In genomic region chrX:155216271-155216670, GRCm38 (mm10) we compare ENCODE assay signal across 8 mouse cellular contexts. TPM values are rescaled to one million over a fixed set of nuclear protein-coding genes. Genes with fewer than 3 reads are reported as not detected.
A peak's percentile ranks its signal among the peaks of the same experiment; 100 is the strongest.
DNase-seq lines count a peak whose midpoint lies in the region; ATAC-seq and TF ChIP-seq lines count a peak whose summit lies in the region.

TSS of gene Sat1 (minus strand) at chrX:155216449.

- 13% methylated on average over 26 of the region's 26 CpGs for WGBS in heart, embryonic 12.5 days
- WGBS in kidney, postnatal 0 days, result 17% methylated on average over 26 of the region's 26 CpGs
- 14% methylated on average over 26 of the region's 26 CpGs for WGBS in liver, embryonic 11.5 days
- WGBS in stomach, embryonic 14.5 days, result 15% methylated on average over 26 of the region's 26 CpGs

- H3ac ChIP-seq in C2C12 (ENCODE audit: control insufficient read depth, insufficient read length, low read depth), result peak within 1 kb of the TSS; percentile 82

- H3K4me3 ChIP-seq in C2C12 (ENCODE audit: insufficient read depth, poor library complexity, severe bottlenecking), result peak within 1 kb of the TSS; percentile 36
- peak within 1 kb of the TSS; percentile 77 for H3K4me3 ChIP-seq in erythroblast, embryonic 14.5 days (replicated peaks)
- H3K4me3 ChIP-seq in heart, embryonic 12.5 days, result peak within 1 kb of the TSS; percentile 66
- peak within 1 kb of the TSS; percentile 54 for H3K4me3 ChIP-seq in kidney, postnatal 0 days (replicated peaks; ENCODE audit: low read depth, low read length)
- H3K4me3 ChIP-seq in liver, embryonic 11.5 days (ENCODE audit: low read depth, low read length), result peak within 1 kb of the TSS; percentile 62
- peak within 1 kb of the TSS; percentile 42 for H3K4me3 ChIP-seq in stomach, embryonic 14.5 days (ENCODE audit: low read depth, low read length)

- H3K79me3 ChIP-seq in C2C12 (ENCODE audit: low read depth), result peaks cover 8% of the 10 kb centered on the region

- no peaks in the 10 kb centered on the region for H3K27me3 ChIP-seq in C2C12 (ENCODE audit: control insufficient read depth, insufficient read depth, insufficient read length)
- no peaks in the 10 kb centered on the region for H3K27me3 ChIP-seq in erythroblast, embryonic 14.5 days (ENCODE audit: control insufficient read depth)
- H3K27me3 ChIP-seq in heart, embryonic 12.5 days (replicated peaks), result no peaks in the 10 kb centered on the region
- H3K27me3 ChIP-seq in kidney, postnatal 0 days (ENCODE audit: insufficient read depth, low read length), result no peaks in the 10 kb centered on the region
- no peaks in the 10 kb centered on the region for H3K27me3 ChIP-seq in liver, embryonic 11.5 days (replicated peaks; ENCODE audit: control insufficient read depth, insufficient read depth, low read length)
- no peaks in the 10 kb centered on the region for H3K27me3 ChIP-seq in stomach, embryonic 14.5 days (ENCODE audit: control insufficient read depth, insufficient read depth, low read length)

- peak within 1 kb of the TSS; percentile 72 for H3K27ac ChIP-seq in heart, embryonic 12.5 days (ENCODE audit: poor library complexity, severe bottlenecking)
- peak within 1 kb of the TSS; percentile 88 for H3K27ac ChIP-seq in kidney, postnatal 0 days
- peak within 1 kb of the TSS; percentile 52; the same call in 1 of the 2 replicates for H3K27ac ChIP-seq in liver, embryonic 11.5 days (ENCODE audit: low read depth, low read length)
- H3K27ac ChIP-seq in stomach, embryonic 14.5 days (ENCODE audit: low read length), result peak within 1 kb of the TSS; percentile 55; the same call in 1 of the 2 replicates

- DNase-seq in brain, embryonic 14.5 days (ENCODE audit: low read depth), result peak; percentile 94
- peak; percentile 95 for DNase-seq in kidney, postnatal 0 days (ENCODE audit: low spot score)
- peak; percentile 76 for DNase-seq in liver, embryonic 11.5 days (ENCODE audit: low spot score)
- DNase-seq in naive thymus-derived CD4-positive, alpha-beta T cell, adult 2 months (ENCODE audit: low read depth), result peak; percentile 93

- peaks cover 8% of the 10 kb centered on the region for H3K4me1 ChIP-seq in erythroblast, embryonic 14.5 days (ENCODE audit: control insufficient read depth)
- no peaks in the 10 kb centered on the region for H3K4me1 ChIP-seq in heart, embryonic 12.5 days (replicated peaks)
- H3K4me1 ChIP-seq in kidney, postnatal 0 days (replicated peaks; ENCODE audit: insufficient read depth, low read length), result no peaks in the 10 kb centered on the region
- no peaks in the 10 kb centered on the region for H3K4me1 ChIP-seq in liver, embryonic 11.5 days (replicated peaks; ENCODE audit: control insufficient read depth, insufficient read depth, low read length)
- H3K4me1 ChIP-seq in stomach, embryonic 14.5 days (ENCODE audit: control insufficient read depth, insufficient read depth, low read length), result no peaks in the 10 kb centered on the region

- H3K79me2 ChIP-seq in C2C12 (ENCODE audit: control insufficient read depth, insufficient read depth), result peaks cover 11% of the 10 kb centered on the region

- TF ChIP-seq POLR2A in brain, embryonic 14.5 days (IDR thresholded peaks at IDR 0.05; ENCODE audit: borderline replicate concordance, extremely low read depth, insufficient read depth, insufficient read length, poor library complexity, severe bottlenecking), result no peak

- peak; percentile 52 for TF ChIP-seq CTCF in C2C12 (IDR thresholded peaks at IDR 0.05; ENCODE audit: control insufficient read depth, insufficient read depth, insufficient read length)
- peak; percentile 62 for TF ChIP-seq CTCF in brain, embryonic 14.5 days (IDR thresholded peaks at IDR 0.05; ENCODE audit: borderline replicate concordance, extremely low read depth, insufficient read depth, insufficient read length)
- TF ChIP-seq CTCF in kidney, postnatal 0 days (IDR thresholded peaks at IDR 0.05; ENCODE audit: low read depth), result peak; percentile 82

- peak within 1 kb of the TSS; percentile 65 for H3K4me2 ChIP-seq in heart, embryonic 12.5 days
- H3K4me2 ChIP-seq in kidney, postnatal 0 days (ENCODE audit: low read length), result peak within 1 kb of the TSS; percentile 51
- H3K4me2 ChIP-seq in liver, embryonic 11.5 days, result peak within 1 kb of the TSS; percentile 64
- peak within 1 kb of the TSS; percentile 39 for H3K4me2 ChIP-seq in stomach, embryonic 14.5 days (replicated peaks; ENCODE audit: low read depth, low read length)

- peak within 1 kb of the TSS; percentile 77 for H3K9ac ChIP-seq in heart, embryonic 12.5 days
- peak within 1 kb of the TSS; percentile 66 for H3K9ac ChIP-seq in kidney, postnatal 0 days (ENCODE audit: low read depth, low read length)
- H3K9ac ChIP-seq in liver, embryonic 11.5 days (ENCODE audit: low read depth, low read length), result peak within 1 kb of the TSS; percentile 64
- H3K9ac ChIP-seq in stomach, embryonic 14.5 days (replicated peaks; ENCODE audit: low read depth, low read length), result 0 out of 2 replicates have a peak within 1 kb of the TSS, but pooled peaks have one; percentile 14

- peak; percentile 98 for ATAC-seq in heart, embryonic 12.5 days (ENCODE audit: insufficient number of reproducible peaks, low FRiP score)
- peak; percentile 98 for ATAC-seq in kidney, postnatal 0 days (replicated peaks; ENCODE audit: low FRiP score, low read depth)
- peak; percentile 99 for ATAC-seq in liver, embryonic 11.5 days (replicated peaks; ENCODE audit: low FRiP score)
- ATAC-seq in stomach, embryonic 14.5 days (ENCODE audit: insufficient number of reproducible peaks, insufficient read depth, low FRiP score, low read depth), result peak; percentile 99

- H3K36me3 ChIP-seq in C2C12 (ENCODE audit: control insufficient read depth, insufficient read depth), result peaks cover 7% of the 10 kb centered on the region
- H3K36me3 ChIP-seq in erythroblast, embryonic 14.5 days (ENCODE audit: control insufficient read depth), result no peaks in the 10 kb centered on the region
- no peaks in the 10 kb centered on the region for H3K36me3 ChIP-seq in heart, embryonic 12.5 days
- H3K36me3 ChIP-seq in kidney, postnatal 0 days (ENCODE audit: insufficient read depth, low read length), result no peaks in the 10 kb centered on the region
- H3K36me3 ChIP-seq in liver, embryonic 11.5 days (ENCODE audit: control insufficient read depth, insufficient read depth, low read length), result no peaks in the 10 kb centered on the region
- H3K36me3 ChIP-seq in stomach, embryonic 14.5 days (ENCODE audit: control insufficient read depth, insufficient read depth, low read length), result no peaks in the 10 kb centered on the region

- H3K9me3 ChIP-seq in erythroblast, embryonic 14.5 days (ENCODE audit: control insufficient read depth, low read length), result no peaks in the 10 kb centered on the region
- no peaks in the 10 kb centered on the region for H3K9me3 ChIP-seq in heart, embryonic 12.5 days (replicated peaks)
- no peaks in the 10 kb centered on the region for H3K9me3 ChIP-seq in kidney, postnatal 0 days (replicated peaks; ENCODE audit: low read length)
- H3K9me3 ChIP-seq in liver, embryonic 11.5 days (ENCODE audit: control insufficient read depth, low read length), result no peaks in the 10 kb centered on the region
- no peaks in the 10 kb centered on the region for H3K9me3 ChIP-seq in stomach, embryonic 14.5 days (ENCODE audit: control insufficient read depth, low read depth, low read length)

TF ChIP-seq in C2C12, 6 proteins besides CTCF, POLR2A, EP300 and RAD21:
- TF ChIP-seq MYOD1 (IDR thresholded peaks at IDR 0.05; ENCODE audit: control insufficient read depth, insufficient read length, low read depth), result no peak
- peak; percentile 43 for TF ChIP-seq MAX (IDR thresholded peaks at IDR 0.05)
TF ChIP-seq in C2C12: peak in this region for 1.

RNA-seq across cellular contexts. Expression of gene Sat1, which starts in this region (rescaled TPM):
- polyA plus RNA-seq in C2C12 (2012; fragmentation: generic; extraction: Trizol), result 122 TPM
- 31.3 and 32.9 TPM in 2 replicates for polyA plus RNA-seq in brain, embryonic 14.5 days (2012; rRNA removed)
- polyA plus RNA-seq in erythroblast, embryonic 14.5 days (2012), result 0.31 and 1.1 TPM in 2 replicates
- 67.6 and 76.1 TPM in 2 replicates for polyA plus RNA-seq in heart, embryonic 12.5 days (2016; fragmentation: Nextera tagmentation; extraction: Ambion mirVana)
- 510 and 558 TPM in 2 replicates for polyA plus RNA-seq in kidney, postnatal 0 days (2015; fragmentation: Nextera tagmentation; extraction: Ambion mirVana)
- polyA plus RNA-seq in liver, embryonic 11.5 days (2014; fragmentation: Nextera tagmentation; extraction: Ambion mirVana), result 94.7 and 102 TPM in 2 replicates
- 154 and 163 TPM in 2 replicates for polyA plus RNA-seq in stomach, embryonic 14.5 days (2014; fragmentation: Nextera tagmentation; extraction: Ambion mirVana)

Comparison
In these comparisons a context has a peak if more than half of its experiments do, and no peak if none do; other contexts are left out.
1. Peak in every context shown above with its lines: DNase-seq, ATAC-seq, H3K4me3 ChIP-seq and H3K27ac ChIP-seq.
2. RNA of gene Sat1 (polyA plus RNA-seq): 510 to 558 TPM in kidney, postnatal 0 days, 154 to 163 TPM in stomach, embryonic 14.5 days, 122 TPM in C2C12 (single experiment), 94.7 to 102 TPM in liver, embryonic 11.5 days, 67.6 to 76.1 TPM in heart, embryonic 12.5 days and 31.3 to 32.9 TPM in brain, embryonic 14.5 days; 0.31 to 1.1 TPM in erythroblast, embryonic 14.5 days; every median in the first group is over 10 times any median in the second.
3. H3K9ac ChIP-seq: peak in every context shown above with its lines; median percentile 77 in heart, embryonic 12.5 days; 66 in kidney, postnatal 0 days; 64 in liver, embryonic 11.5 days; 14 in stomach, embryonic 14.5 days.